Mouse (Mus musculus) c-Kit-negative CD71-positive TER-119-positive erythroid progenitor cells, embryonic 14.5 days (primary cell): ENCODE results near the gene Rbm47.
A peak's percentile ranks its signal among the peaks of the same experiment; 100 is the strongest.
"Not testable (repeated sequence)": the region's sequence is repeated elsewhere in the genome, so short reads cannot be mapped to it uniquely, and the experiment has no call there.

ENCODE experiments used
- DNase-seq: peaks from one replicate; pipeline ENCODE4 v3.0.0-alpha.2; 2013; ENCODE audit warnings: low read depth, low spot score

Rbm47 gene

GRCm38 (mm10) chr5:66173018-66173417 is at the start of gene Rbm47:
TSS of gene Rbm47 (minus strand) at chr5:66173118.
- DNase-seq, result no peak

GRCm38 (mm10) chr5:66220620-66221019 is 47.7 kb upstream of the Rbm47 start:
- no peak for DNase-seq

- no peak for DNase-seq
These were observed 46.8 kb upstream of the Rbm47 start for GRCm38 (mm10) chr5:66219692-66220091.

- DNase-seq, result peak; percentile 9
These were observed 42.8 kb upstream of the Rbm47 start for GRCm38 (mm10) chr5:66215569-66216277.

GRCm38 (mm10) chr5:66214395-66214935 is 41.5 kb upstream of the Rbm47 start:
- DNase-seq, result no peak

- no peak for DNase-seq
These were observed 36.7 kb upstream of the Rbm47 start for GRCm38 (mm10) chr5:66209532-66210176.

- DNase-seq, result no peak
These were observed 32.0 kb upstream of the Rbm47 start for GRCm38 (mm10) chr5:66204966-66205365.

GRCm38 (mm10) chr5:66203424-66203823 is 30.5 kb upstream of the Rbm47 start:
- DNase-seq, result no peak

- no peak for DNase-seq
These were observed 27.1 kb upstream of the Rbm47 start for GRCm38 (mm10) chr5:66200044-66200443.

GRCm38 (mm10) chr5:66195323-66195722 is 22.4 kb upstream of the Rbm47 start:
- DNase-seq, result no peak

GRCm38 (mm10) chr5:66193218-66193846 is 20.4 kb upstream of the Rbm47 start:
- no peak for DNase-seq

- DNase-seq, result no peak
These were observed 18.2 kb upstream of the Rbm47 start for GRCm38 (mm10) chr5:66191185-66191503.

- no peak for DNase-seq
These were observed 17.7 kb upstream of the Rbm47 start for GRCm38 (mm10) chr5:66190481-66191184.

GRCm38 (mm10) chr5:66188591-66188990 is 15.7 kb upstream of the Rbm47 start:
- DNase-seq, result not testable (repeated sequence)

- no peak for DNase-seq
These were observed 9.2 kb upstream of the Rbm47 start for GRCm38 (mm10) chr5:66182156-66182555.

GRCm38 (mm10) chr5:66174160-66174837 is 1.4 kb upstream of the Rbm47 start:
- no peak for DNase-seq

GRCm38 (mm10) chr5:66170591-66170990 is 2.3 kb downstream of the Rbm47 start:
- DNase-seq, result no peak

- no peak for DNase-seq
These were observed 3.8 kb downstream of the Rbm47 start for GRCm38 (mm10) chr5:66169099-66169485.

- DNase-seq, result no peak
These were observed 4.3 kb downstream of the Rbm47 start for GRCm38 (mm10) chr5:66168462-66169098.

GRCm38 (mm10) chr5:66166931-66167330 is 6.0 kb downstream of the Rbm47 start:
- no peak for DNase-seq

- DNase-seq, result no peak
These were observed 6.7 kb downstream of the Rbm47 start for GRCm38 (mm10) chr5:66166193-66166629.
